Mouse (Mus musculus) adipocyte (in vitro differentiated cells): ENCODE results near the gene Lrsam1.
"Not testable (repeated sequence)": the region's sequence is repeated elsewhere in the genome, so short reads cannot be mapped to it uniquely, and the experiment has no call there.

ENCODE experiments used
- DNase-seq: peaks from one replicate; pipeline ENCODE4 v3.0.0-alpha.2; 2016; ENCODE audit warnings: low spot score

Gene Lrsam1

GRCm38 (mm10) chr2:32961192-32961995, at the start of gene Lrsam1, which contains the start of gene Rpl12:
Gene Lrsam1, minus strand, starts transcription at chr2:32961614.
Gene Rpl12, plus strand, starts transcription at chr2:32961559.
- peak; percentile 96 for DNase-seq

GRCm38 (mm10) chr2:33009055-33009454, 47.6 kb upstream of the Lrsam1 start:
- DNase-seq = not testable (repeated sequence)

- DNase-seq = no peak
Observed at GRCm38 (mm10) chr2:33005041-33005440, 43.6 kb upstream of the Lrsam1 start.

DNA sequence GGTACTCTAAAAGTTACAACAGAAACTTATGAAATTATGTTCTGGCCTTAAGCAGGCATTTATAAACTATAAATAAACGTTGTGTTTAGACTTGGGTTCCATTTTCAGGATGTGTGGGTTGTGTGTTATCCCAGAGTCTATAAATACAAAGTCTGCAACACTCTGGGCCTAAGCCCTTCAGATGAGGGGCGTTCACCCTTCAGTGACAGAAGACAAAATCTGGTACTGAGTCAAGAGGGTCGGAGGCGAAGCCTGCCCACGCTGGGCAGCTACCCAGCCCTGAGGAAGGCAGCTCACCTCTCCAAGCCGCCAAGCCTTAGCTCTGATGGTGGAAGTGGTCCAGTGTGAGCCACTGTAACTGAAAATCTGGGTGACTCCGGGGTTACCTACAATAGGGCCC, 40.7 kb upstream of the Lrsam1 start:
- DNase-seq = no peak

DNA sequence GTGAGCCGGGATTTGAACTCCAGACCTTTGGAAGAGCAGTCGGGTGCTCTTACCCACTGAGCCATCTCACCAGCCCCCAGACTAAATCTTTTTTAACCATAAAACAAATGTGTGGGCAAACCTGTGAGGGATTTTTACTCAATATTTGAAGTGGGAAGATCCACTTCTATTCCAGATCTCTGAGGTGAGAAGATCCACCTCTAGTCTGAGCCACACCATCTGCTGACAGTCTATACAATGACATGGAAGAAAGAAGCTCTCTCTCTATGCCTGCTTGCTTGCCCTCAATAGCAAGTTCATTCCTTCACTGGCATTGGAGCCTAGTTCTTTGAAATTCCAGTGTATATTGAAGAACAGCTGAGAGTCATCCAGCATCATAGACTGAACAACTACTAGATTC, 38.3 kb upstream of the Lrsam1 start:
- no peak for DNase-seq

DNA sequence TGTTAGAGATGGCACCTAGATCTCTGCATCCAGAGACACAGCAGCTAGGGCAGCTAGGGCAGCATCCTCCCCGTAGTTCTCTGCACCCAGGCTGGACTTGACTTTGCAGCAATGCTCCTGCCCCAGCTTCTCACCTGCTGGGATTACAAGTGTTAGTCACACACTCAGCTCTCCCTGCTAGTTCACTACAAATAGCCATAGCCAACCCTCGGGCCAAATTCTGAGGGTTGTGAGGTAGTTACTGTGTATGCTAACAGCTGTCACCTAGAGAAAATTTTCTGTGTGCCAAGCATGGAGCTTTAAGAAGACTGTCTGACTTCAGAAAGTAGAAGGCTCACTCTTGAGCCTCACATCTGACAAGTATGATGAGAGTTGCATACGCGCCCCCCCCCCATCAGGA, 36.4 kb upstream of the Lrsam1 start:
- no peak for DNase-seq

- DNase-seq = no peak
Observed at GRCm38 (mm10) chr2:32997081-32997480, 35.7 kb upstream of the Lrsam1 start.

DNA sequence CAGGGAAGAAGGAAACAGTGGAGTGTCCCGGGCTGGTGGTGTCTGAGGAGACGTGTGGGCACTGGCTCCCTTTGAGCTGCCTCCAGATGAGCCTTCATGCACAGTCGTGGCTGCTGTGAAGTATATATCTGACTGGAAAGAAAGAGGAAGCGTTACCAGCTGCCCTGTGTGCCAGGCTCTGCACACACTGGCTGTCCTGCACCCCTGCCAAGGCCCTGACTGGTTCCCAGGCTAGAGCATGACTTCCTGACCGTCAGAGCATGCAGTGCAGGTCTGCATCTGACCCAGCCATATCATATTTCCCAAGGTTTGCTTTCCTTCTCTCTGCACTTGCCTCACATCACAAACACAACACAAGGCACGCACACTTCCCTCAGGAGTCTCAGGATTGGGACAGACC, 30.7 kb upstream of the Lrsam1 start:
- DNase-seq = no peak

- peak; percentile 42 for DNase-seq
Observed at GRCm38 (mm10) chr2:32990167-32990832, 28.9 kb upstream of the Lrsam1 start.

- no peak for DNase-seq
Observed at GRCm38 (mm10) chr2:32989376-32989775, 28.0 kb upstream of the Lrsam1 start.

DNA sequence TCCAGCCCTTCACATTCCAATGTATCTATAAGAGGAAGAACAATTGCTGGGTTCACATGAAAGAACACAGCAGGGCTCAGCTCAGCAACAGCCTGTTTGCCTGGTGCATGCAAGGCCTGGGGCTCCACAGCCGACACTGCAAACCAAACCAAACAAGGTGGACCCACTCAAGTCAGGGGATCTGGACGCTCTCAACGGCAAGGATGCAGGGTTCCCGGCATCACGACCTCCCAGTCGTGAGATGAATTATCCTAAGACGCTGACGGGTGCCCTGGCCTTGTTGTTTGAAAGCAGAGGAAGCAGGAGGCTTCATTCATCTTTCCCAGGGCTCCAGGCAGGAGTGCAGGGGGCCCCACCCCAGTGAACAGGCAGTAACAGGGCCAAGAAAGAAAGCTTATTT, 24.4 kb upstream of the Lrsam1 start:
- no peak for DNase-seq

- DNase-seq = no peak
Observed at GRCm38 (mm10) chr2:32983617-32984016, 22.2 kb upstream of the Lrsam1 start.

DNA sequence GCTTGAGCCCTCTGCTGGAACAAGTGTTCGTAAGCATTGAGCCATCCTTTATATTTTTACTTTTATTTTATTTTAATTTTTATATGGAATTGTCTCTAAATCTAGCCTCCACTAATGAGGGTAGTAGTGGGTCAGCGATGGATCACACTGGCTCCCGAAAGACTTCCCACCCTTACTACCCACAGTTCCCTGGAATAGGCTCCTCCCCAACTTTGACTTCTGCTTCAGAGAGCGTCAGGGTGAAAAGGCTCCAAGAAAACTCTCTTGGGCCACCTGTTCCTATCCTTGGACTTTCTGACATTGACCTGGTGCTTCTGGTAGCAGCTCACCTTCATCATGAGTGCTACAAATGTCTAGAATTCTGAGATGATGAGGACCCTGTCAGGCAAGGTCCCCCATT, 21.3 kb upstream of the Lrsam1 start:
- DNase-seq = no peak

- DNase-seq = peak; percentile 97
Observed at GRCm38 (mm10) chr2:32981725-32982271, 20.4 kb upstream of the Lrsam1 start, which contains the start of gene Slc2a8. Gene Slc2a8, minus strand, starts transcription at chr2:32982083.

GRCm38 (mm10) chr2:32981281-32981680, 19.9 kb upstream of the Lrsam1 start:
- no peak for DNase-seq

DNA sequence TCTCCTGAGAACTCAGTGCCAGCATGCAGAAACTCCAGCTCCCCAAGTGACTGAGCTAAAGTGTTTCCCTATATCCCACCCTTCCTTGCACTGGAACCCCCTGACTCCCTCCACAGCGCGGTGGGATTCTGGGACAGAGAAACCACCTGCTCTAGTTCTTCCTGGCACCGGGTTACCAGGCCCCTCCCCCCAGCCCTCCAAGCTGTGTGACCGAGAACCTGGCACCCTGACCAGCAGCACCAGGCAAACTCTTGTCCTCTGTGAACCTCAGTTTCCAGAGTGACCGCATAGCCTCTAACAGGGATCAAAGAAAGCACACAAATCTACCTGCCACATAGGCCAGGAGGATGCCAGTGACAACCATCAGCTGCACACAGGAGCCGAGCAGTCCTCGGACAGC, 18.3 kb upstream of the Lrsam1 start:
- DNase-seq = no peak

- DNase-seq = no peak
Observed at GRCm38 (mm10) chr2:32978675-32979074, 17.3 kb upstream of the Lrsam1 start.

GRCm38 (mm10) chr2:32977114-32977513, 15.7 kb upstream of the Lrsam1 start:
- no peak for DNase-seq

DNA sequence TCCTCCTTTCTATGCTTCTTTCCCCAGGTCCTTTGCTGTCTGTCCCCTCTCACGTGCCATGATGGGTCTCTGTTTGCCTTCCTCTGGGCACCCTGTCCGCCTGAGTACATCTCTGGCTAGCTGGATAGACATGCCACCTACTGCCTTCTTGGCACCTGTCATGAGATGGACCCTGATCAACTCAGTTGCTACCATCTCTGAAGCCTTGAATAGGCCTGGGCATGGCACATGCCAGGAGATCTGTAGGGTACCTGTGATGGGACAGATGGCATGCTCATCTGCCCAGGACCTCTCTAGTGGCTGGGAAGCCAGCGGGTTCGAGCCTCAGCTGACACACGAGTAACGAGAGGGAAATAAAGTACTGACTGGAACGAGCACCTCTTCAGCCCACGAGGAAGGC, 12.8 kb upstream of the Lrsam1 start:
- no peak for DNase-seq

- no peak for DNase-seq
Observed at GRCm38 (mm10) chr2:32971235-32971634, 9.8 kb upstream of the Lrsam1 start.

GRCm38 (mm10) chr2:32969326-32969725, 7.9 kb upstream of the Lrsam1 start:
- no peak for DNase-seq

- DNase-seq = peak; percentile 58
Observed at GRCm38 (mm10) chr2:32968024-32968614, 6.7 kb upstream of the Lrsam1 start.
